Mouse (Mus musculus) testis, adult 2 months (tissue): ENCODE results near the gene Smyd5.

Experiments used
- CTCF ChIP-seq: fragments of 200-500 bp; IDR thresholded peaks from 2 replicates; pipeline ENCODE4 v1.5.1; 2012; ENCODE audit warnings: low read depth, mild to moderate bottlenecking, inconsistent platforms, low read length, moderate library complexity; ENCODE audit not compliant: control insufficient read depth, insufficient read depth, insufficient replicate concordance
- POLR2A ChIP-seq: fragments of 200-500 bp; IDR thresholded peaks from 2 replicates; pipeline ENCODE4 v1.6.1; 2012; ENCODE audit warnings: low read depth, mild to moderate bottlenecking, inconsistent platforms, low read length, moderate library complexity; ENCODE audit not compliant: control insufficient read depth

DNA sequence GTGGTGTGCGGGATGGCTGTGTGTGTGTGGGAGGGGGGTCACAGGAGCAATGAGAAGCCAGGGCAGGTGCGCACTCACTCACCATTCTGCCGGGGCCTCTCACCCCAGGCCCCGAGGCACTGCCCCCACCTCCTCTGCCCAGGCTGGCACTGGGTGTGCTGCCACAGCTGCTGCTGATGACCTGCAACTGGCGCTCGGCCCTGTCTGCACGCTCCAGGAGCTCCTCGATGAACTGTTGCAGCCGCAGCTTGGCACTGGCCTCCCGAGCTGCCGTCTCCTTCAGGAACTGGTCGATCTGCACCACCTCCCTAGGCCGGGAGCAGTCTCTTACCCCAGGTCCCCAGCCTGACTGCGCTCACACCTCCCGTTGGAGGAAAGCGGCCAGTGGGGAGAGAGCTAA, 48.9 kb downstream of the Smyd5 start:
- TF ChIP-seq CTCF = no peak
- no peak for TF ChIP-seq POLR2A
